Mouse (Mus musculus): ENCODE measurements at regions not wholly inside any gene's neighbourhood (a gene's known extent, or its start where the extent isn't known, plus 50 kb on each side); places are given as distances from the start of the nearest gene placed in this dataset.

DNA sequence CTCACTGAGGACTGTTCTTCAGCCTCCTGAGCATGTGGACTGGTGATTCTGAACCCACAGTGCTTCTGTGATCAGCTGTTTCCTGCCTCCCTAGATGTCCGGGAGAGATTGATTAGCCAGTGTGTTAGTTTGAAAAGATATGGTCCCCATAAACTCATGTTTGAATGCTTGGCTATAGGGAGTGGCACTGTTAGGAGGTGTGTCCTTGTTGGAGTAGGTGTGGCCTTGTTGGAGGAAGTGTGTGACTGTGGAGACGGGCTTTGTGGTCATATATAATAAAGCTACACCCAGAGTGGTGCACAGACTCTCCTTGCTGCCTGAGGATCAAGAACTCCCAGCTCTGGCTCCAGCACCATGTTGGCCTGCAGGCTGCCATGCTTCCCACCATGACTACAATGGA lies 458.9 kb upstream of the Kcnab2 start:
- no peak for DNase-seq (ENCODE audit: low read depth, low spot score)

DNA sequence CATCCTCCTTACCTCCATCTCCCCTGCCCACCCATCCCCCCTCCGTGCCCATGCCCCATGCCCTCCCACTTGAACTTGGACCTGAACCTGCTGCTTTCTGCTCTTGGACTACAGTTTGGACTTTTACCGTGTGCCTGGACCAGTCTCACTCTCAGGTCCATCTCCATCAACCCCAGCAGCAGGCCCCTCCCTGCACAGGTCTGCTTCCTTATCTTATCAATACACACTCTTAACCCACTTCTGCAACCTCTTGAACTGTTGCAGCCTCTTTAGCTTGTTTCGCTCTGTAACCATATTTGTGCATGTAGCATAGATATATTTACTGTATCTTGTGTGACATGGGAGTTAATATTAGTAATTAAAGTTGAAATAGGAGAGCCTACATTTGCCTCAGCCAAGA lies 457.8 kb upstream of the Kcnab2 start:
- DNase-seq (ENCODE audit: low read depth, low spot score), result no peak

DNA sequence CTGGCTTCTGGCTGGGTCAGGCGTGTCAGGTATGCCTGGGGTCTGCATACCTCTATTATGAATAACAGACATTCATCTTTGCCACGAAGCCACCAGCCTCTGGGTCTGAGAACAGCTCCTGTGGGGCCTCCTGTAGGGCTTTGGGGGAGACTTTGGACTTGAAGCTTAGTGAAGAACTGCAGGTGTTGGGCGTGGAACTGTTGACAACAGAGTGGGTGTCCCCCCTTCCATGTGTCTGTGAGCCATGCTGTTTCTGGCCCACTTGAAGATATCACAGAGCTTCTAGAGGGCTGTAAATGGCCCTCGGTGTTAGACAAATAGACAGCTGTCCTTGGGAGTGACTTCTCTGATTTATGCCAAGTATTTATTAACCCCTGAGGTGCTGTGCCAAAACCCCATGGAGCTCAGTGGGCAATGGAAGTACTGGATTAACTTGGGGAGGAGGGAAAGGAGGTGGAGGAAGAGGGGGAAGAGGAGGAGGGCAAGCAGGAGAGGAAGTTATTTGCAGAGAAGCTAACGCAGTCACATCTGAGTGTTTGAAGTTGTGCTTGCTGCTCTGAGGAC lies 450.8 kb upstream of the Kcnab2 start:
- no peak for DNase-seq (ENCODE audit: low read depth, low spot score)

DNA sequence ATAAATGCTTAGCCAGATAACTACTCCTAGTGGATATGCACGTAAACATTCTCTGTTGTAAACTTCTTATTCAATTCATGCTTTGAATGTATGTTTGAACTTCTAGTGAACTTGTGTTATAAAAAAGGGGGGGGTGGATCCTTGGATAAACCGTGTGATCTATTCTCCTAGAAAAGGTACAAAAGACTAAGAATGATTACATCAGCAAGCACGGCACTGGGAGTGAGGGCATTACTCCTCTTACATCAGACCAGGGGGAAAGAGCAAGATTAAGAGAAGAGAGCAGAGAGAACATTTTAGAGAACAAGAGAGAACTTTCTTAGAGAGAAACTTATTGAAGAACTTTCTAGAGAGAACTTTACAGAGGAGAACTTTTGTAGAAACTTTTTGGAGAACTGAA lies 442.6 kb upstream of the Kcnab2 start:
- no peak for DNase-seq (ENCODE audit: low read depth, low spot score)

DNA sequence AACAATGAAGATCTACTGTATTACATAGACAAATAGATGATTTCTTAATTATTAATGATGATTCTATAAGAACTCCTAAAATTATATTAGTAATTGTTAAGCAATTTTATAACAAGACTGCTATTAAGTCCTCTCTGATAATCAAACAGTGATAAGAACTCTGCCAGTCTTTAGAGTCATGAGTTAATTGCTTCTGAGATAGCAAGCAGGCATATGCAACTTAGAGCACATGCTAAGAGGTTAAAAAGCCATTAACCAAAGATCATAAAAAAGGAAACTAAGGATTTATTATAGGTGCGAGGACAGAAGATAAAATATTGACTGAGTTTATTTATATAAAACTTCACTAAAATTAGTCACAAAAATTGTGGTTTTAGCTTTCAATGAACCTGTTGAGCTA lies 442.2 kb upstream of the Kcnab2 start:
- DNase-seq (ENCODE audit: low read depth, low spot score), result no peak

DNA sequence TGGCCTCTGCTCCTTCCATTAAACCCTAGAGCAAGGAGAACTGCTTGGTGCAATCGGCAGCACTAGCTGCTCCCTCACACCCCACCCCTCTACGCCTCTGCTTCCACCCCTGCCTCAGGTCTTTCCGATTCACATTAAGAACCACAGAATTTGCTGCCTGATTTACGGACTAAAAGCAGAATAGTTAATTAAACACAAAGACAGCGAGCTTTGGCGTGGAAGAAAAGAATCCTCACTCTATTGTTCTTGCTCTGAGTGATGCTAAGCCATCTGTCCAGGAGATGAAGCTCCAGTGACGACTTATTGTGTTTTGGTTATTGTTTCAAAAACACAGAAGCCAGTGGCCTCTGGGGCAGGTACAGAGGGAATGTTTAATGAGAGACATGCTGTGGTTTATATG lies 438.9 kb upstream of the Kcnab2 start:
- DNase-seq (ENCODE audit: low read depth, low spot score), result no peak

DNA sequence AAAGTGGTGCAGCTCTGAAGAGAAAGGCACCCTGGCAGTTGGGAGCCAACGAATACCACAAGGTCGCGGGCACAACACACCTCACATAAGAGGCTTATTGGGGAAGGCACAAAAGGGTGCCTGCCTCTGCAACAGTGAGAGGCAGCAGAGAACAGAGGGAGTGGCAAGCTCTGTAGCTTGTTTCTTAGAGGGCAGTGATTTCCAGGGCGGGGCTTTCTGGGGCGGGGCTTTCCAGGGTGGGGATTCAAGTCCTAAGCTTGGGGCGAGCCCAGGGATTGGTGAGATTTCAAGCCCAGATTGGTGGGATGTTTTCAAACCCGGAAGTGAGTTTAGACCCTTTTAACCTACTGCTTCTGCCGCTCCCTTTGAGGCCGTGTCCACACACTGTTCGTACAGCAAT lies 435.8 kb upstream of the Kcnab2 start:
- DNase-seq (ENCODE audit: low read depth, low spot score), result no peak

DNA sequence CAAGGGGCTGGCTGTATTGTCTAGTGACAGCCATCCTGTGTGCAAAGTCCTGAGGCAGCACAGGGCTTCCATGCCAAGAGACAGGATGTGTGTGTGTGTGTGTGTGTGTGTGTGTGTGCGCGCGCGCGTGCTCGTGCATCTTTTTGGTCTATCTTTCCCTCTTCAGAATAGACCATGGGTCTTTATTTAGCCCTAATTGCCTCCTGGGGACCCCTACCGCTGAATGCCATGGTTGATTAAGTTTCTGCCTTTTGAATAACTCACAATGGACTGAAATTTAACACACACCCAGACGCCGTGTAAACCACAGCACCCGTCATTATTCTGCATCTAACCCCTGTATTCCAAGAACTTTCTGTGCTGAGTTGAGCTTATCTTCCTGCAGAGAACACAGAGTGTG lies 435.2 kb upstream of the Kcnab2 start:
- DNase-seq (ENCODE audit: low read depth, low spot score), result no peak

DNA sequence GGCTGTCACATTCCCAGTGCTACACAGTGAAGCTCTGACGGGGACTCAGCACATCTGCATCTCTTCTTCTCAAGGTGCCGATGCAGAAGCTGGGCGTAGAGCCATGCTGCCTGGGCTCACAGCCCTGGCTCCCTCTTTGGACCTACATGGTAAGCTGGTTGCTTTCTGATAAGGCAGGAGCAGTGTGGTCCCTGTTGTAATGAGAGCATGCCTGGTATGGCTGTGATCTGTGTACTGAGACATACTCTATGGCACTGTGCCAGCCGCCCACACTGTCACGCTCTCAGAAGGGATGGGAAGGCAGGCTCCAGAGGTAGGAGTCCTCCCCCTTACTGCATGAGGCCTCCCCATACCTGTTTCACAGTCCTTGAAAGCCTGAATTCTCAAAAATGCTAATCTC lies 430.6 kb upstream of the Kcnab2 start:
- no peak for DNase-seq (ENCODE audit: low read depth, low spot score)

DNA sequence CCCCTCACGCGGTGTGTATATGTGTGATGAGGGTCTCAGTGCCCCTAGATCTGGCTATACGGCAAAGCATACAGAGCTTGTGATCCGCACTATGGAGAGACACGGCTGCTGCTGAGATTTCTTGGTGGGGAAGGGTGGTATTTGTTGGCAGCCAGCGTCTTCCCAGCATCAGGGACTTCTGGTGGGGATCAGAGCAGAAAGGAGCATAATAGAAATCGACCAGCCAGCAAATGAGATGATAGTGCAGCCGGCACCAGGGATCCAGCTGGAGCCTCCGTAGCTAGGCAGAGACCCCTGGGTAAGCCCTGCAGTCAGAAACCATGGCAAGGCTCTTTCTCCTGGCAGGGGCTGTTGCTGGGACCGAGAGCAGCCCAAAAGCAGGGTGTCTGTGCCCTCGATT lies 425.2 kb upstream of the Kcnab2 start:
- no peak for DNase-seq (ENCODE audit: low read depth, low spot score)

DNA sequence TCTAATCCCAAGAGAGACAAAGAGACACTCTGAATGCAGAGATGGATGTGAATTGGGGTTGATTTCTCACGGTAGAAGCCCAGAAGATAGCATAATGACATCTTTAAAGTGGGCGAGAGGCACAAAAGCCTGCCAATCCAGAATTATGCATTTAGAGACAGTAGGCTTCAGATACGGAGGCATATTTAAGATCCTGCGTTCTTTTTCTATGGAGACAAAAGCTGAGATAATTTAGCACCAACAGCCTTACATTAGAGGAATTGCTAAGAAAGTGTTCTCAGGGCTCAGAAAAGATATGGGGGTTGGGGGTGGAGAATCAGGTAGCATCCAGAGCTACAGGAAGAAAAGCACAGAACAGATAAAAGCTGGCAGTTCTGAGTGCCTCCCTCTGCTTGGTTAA lies 422.4 kb upstream of the Kcnab2 start:
- no peak for DNase-seq (ENCODE audit: low read depth, low spot score)

DNA sequence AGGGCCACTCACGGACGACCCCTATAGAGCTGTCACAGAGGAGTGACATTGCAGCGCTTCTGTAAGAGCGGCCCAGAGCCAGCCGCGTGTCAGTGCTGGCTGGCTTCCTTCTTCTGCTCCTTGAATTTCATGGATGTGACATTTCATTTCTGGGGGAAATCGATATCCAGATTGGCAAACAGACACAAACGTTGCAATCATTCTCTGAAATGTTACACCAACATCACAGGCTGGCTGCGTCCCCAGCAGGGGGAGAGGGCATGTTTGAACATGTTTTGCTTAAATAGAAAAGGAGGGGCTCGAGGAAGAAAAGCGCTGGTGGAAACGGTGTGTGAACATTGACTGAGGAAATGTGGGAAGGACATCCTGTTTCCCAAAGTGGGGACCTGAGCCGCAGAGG lies 417.4 kb upstream of the Kcnab2 start:
- DNase-seq (ENCODE audit: low read depth, low spot score), result no peak

DNA sequence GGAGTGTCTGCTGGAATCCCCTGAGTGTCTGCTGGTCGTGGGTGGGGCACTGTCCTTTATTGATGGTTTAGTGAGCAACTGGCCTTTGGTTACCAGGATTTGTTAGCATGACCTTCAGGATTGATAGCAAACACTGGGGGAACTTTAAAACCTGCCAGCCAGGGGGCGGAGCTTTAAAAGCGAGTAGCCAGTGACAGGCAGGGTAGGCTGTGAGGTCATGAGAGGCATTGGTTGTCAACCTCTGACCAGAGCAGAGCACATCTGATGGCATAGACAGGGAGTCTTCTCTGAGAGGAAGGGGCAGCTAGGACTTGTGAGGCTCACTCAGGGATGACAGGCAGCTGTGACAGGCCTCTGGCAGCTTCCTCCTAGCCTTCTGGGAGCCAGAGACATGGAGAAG lies 415.3 kb upstream of the Kcnab2 start:
- DNase-seq (ENCODE audit: low read depth, low spot score), result no peak

DNA sequence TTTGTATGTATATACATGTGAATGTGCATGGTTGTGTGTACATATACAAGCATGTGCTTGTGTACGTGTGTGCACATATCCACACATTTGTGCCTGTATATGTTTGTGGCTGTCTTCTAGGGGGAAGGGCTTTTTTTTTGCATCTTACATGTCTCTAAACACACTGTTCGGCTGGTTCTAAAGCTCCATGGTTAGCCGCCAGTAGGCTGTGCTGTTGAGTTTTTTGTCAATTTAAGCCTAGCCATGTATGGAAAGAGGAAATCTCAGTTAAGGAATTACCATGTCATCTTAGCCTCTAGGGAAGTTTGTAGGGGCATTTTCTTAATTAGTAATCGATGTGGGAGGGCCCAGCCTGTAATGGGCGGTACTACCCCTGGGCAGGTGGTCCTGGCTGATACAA lies 411.5 kb upstream of the Kcnab2 start:
- DNase-seq (ENCODE audit: low read depth, low spot score), result no peak

DNA sequence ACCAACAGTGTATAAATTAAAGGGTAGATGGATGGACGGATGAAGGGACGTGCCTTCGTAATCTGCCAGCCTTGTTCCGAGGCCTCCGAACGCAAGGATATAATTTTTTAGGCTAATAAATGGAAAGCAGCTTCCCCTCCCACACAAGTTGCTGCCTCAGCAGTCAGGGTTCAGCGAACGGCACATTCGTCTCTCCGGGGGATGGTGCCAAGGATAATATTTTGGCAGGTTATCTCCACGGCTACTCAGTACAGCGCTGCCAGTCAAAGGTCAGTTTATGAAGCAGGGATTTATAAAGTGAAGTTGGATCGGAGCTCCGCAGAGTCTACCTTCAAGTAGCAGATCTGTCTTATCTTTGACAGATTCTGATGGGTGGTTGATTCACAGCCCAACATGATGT lies 410.6 kb upstream of the Kcnab2 start:
- DNase-seq (ENCODE audit: low read depth, low spot score), result no peak

DNA sequence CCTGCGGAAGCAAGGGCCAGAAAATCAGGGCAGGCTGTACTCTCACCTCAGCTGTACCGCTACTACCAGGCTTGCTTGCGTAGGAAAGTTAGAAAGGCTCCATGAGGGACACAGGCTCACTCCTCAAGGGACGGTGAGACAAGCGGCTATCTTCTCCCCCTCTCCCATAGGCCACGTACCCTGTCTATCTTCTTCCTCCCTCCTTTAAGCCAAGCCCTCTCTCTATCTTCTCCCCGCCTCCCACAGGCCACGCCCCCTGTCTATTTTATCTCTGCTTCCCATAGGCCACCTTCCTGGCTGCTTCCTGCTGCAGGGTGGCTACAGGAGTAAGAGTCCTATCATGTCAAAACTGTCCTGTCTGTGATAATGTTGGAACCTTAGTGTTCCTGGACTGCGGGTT lies 409.1 kb upstream of the Kcnab2 start:
- DNase-seq (ENCODE audit: low read depth, low spot score), result no peak

DNA sequence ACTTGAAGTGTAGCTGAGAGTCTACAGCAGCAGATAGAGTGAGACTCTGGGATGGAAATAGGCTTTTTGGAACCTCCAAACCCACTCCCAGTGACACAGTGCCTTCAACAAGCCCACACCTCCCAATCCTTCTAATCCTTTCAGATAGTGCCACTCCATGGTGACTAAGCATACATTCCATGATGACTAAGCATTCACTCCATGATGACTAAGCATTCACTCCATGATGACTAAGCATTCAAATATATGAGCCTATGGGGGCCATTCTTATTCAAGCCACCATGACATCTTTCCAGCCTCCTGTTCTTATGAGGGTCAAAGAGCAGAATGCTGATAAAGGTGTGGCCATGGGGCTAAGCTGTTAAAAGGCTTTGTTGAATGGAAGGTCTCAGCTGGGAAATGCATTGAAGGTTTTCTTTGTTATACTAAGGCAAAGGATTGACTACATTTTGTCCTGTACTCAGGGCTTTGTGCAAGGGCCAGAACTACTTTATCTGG lies 403.8 kb upstream of the Kcnab2 start:
- DNase-seq (ENCODE audit: low read depth, low spot score), result no peak

DNA sequence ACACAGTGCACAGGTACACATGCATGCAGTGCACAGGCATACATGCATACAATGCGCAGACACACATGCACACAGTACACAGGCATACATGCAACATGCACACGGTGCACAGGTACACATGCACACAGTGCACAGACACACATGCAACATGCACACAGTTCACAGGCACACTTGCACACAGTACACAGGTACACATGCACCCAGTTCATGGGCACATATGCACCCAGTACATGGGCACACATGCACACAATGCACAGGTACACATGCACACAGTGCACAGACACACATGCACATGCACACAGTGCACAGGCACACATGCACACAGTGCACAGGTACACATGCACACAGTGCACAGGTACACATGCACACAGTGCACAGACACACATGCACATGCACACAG lies 402.7 kb upstream of the Kcnab2 start:
- no peak for DNase-seq (ENCODE audit: low read depth, low spot score)

DNA sequence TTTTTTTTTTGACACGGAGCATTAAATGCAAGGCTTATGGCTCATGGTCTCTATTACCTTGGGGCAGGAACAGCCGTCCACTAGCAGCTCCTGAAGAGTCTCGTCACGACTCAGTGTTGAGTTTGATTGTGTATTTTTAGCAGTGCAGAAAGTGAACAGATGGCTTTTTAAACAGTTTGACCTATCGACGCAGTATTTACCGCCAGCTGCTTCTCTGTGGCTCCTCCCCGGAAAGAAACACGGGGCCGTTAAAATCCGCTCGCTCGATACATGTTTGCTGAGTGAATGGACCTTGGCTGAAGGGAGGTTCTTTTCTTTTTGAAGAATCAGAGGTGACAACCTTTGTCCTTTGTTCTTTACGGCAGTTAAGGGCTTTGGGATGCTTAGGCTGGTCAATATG lies 401.3 kb upstream of the Kcnab2 start:
- DNase-seq (ENCODE audit: low read depth, low spot score), result no peak

DNA sequence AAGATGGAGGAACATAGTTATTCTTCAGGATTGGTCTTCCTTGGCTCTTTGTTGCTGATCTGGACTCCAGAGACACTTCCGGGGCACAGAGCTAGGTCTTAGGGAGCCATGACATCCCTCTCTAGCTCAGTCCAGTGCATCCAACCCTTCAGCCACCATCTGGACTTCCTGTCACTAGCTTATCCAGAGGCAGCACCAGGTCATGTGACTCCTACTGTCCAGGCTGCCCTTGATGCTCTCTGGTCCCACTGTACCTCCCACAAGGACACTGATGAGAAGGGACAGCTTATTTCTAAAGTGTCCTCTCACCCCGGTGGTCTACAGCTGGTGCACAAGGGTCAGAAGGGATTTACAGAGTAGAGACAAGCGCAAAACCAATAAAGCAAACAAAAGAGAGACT lies 400.7 kb upstream of the Kcnab2 start:
- DNase-seq (ENCODE audit: low read depth, low spot score), result no peak

DNA sequence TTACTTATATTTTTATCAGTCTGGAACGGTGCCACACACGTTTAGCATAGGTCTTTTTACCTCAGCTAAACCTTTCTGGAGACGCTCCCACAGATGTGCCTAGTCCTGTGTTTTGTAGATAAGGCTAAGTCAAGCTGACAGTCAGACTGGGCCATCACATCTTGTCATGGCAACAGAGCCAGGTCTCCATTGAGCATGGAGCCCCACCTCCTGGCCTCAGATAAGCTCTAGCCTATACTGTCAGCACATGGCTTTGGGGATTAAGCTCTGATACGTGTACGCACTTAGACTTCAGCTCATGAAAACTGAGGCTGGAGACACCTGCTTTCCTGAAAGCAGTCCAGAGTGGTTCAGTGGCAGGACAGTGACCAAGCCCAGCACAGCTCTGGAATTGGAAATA lies 392.4 kb upstream of the Kcnab2 start:
- DNase-seq (ENCODE audit: low read depth, low spot score), result no peak

DNA sequence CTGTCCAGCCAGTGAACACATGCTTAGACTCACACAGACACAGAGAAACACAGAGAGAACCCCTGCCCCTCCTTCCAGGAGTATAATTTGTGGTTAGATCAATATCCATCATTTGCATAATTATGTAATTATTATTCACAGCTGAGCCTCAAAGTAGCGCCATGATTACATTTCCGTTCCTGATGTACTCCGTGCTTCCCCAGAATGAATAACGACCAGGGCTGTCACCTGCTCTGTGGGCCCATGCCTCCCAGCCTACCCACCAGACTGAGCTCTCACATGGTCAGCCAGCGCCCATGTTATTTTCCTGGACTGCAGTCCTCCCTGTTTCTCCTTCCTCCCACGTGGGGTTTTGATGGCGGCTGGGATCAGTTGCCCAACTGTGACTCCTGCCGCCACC lies 388.2 kb upstream of the Kcnab2 start:
- DNase-seq (ENCODE audit: low read depth, low spot score), result no peak

DNA sequence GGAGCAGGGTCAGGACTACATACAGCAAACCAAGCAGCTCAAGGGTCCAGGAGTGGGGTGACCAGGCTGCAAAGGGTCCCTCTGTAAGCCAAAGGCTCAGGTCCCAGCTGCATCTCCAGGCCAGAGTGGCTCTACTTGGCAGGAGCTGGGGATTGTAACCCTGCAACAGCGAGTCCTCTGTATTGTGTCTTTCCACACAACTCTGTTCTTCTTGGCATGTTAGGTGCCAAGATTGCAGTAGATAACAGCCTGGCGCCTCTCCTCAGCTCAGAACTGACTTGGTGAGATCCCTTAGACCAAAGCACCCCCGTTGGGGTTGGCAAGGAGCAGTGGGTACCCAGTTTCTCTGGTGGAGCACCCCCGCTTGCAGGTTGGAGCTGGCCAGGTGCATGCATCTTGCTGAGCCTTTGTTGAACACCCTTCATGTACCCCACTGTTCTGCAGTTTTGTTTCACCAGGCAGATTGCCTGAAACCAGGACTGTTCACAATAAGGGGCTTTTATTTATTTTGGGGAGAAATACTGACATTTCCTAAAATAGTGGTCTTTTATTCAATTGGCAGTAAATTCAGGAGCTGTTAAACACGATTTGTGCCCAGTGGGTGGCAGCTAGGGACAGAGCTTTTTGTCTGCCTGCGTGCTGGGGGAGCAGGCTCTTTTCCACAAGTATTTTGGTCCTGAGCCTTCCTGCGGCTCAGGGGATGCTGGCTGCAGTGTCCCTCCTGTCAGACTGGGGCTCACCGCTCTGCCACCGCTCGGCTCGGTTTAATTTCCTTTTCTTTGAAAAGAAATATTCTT lies 385.3 kb upstream of the Kcnab2 start:
- DNase-seq (ENCODE audit: low read depth, low spot score), result no peak

DNA sequence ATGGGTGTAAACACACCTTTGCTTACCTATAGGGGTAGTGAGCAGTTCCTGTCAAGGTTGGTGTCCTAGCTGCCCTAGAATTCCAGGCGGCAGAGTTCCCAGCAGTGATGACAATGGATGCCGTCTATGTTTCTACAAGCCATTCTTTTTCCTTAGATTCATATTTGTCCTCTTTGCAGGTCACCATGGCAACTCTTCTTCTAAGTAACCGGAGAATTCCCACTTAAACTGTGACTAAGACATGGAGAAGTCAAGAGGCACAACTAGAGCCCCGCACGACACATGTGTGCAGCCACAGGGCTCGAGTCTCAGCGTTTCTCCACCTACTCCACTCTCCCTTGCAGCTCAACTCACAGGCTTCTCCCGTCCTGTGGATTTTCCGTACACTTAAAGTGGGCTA lies 381.5 kb upstream of the Kcnab2 start:
- no peak for DNase-seq (ENCODE audit: low read depth, low spot score)

Data from retina, adult 2 months (tissue).